Mouse (Mus musculus): ENCODE measurements around the gene Arl15.

- TF ChIP-seq GATA1 (IDR thresholded peaks at IDR 0.05; ENCODE audit: borderline replicate concordance, low read length) (no peak), FLI1 (IDR thresholded peaks at IDR 0.05; ENCODE audit: low read length) (no peak)
These were observed 215.5 kb downstream of the Arl15 start for GRCm38 (mm10) chr13:114009786-114010185.
